Mouse (Mus musculus): ENCODE results near the gene Nnat. TPM values are rescaled to one million over a fixed set of nuclear protein-coding genes. Genes with fewer than 3 reads are reported as not detected.

Gene Nnat
- polyA plus RNA-seq, 2 experiments, result 299 to 452 TPM

DNA sequence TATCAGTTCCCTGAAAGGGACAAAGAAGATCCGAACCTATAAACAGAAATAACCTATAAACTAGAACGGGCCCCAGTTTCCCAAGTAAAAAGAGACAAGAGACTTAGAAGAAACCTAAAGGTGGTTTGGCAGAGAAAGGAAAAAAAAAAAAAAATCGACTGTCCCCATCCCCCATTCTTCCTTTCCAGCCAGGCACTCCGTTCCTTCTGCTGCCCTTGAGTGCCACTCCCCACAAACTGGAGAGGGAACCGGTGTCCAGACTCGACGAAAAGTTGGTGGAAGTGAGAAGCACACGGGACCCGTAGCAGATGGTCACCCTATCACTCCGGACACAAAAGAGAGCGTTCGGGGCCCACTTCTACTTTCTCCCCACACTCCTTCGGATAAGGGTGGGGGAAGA, 5.6 kb downstream of the Nnat start:
- Histone ChIP-seq H3K4me1 (ENCODE audit: control insufficient read depth, insufficient read depth, low read length) (peaks cover 11% of the 10 kb centered on the region), H3K27ac (replicated peaks; ENCODE audit: low read depth, low read length) (peak overlapping the region; percentile 91; the same call in 1 of the 2 replicates), H3K4me3 (replicated peaks; ENCODE audit: low read length) (peak overlapping the region; percentile 97), H3K9me3 (ENCODE audit: control insufficient read depth, low read length) (peaks cover 25% of the 10 kb centered on the region), H3K9ac (ENCODE audit: low read depth, low read length, severe bottlenecking) (peak overlapping the region; percentile 86), H3K4me2 (replicated peaks; ENCODE audit: low read depth, low read length, severe bottlenecking) (peak overlapping the region; percentile 79), H3K27me3 (ENCODE audit: control insufficient read depth, insufficient read depth, low read length) (no peaks in the 10 kb centered on the region), H3K36me3 (ENCODE audit: control insufficient read depth, insufficient read depth, low read length) (peaks cover 18% of the 10 kb centered on the region)
- ATAC-seq (ENCODE audit: low FRiP score, low read depth), result no peak
- no peak for TF ChIP-seq POLR2A (IDR thresholded peaks at IDR 0.05; ENCODE audit: borderline replicate concordance, extremely low read depth, insufficient read depth, insufficient read length)
- DNase-seq (ENCODE audit: low spot score), result no peak
- 3% methylated on average over 13 of the region's 13 CpGs for WGBS

DNA sequence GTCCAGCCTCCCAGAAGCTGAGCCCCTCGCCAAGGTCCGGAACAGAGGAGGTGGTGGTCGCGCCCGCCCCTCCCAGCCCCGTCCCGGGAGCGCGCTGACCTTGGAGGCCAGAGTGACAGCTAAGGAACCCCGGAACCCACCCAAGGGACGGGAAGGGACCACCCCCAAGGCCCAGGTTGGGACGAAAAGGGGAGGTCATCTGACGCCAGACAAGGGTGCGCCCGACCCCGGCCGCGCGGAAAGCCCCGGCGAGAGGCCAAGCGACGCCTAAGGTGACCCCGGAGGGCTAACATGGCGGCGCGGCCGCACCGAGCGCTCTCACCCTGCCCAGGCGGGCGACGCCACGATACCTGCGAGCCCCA, 6.0 kb downstream of the Nnat start:
- Histone ChIP-seq H3K36me3 (ENCODE audit: control insufficient read depth, insufficient read depth, low read length) (peaks cover 18% of the 10 kb centered on the region), H3K9ac (ENCODE audit: low read depth, low read length, severe bottlenecking) (peak overlapping the region; percentile 86), H3K9me3 (ENCODE audit: control insufficient read depth, low read length) (peaks cover 25% of the 10 kb centered on the region), H3K27me3 (ENCODE audit: control insufficient read depth, insufficient read depth, low read length) (no peaks in the 10 kb centered on the region), H3K27ac (replicated peaks; ENCODE audit: low read depth, low read length) (peak overlapping the region; percentile 91), H3K4me2 (replicated peaks; ENCODE audit: low read depth, low read length, severe bottlenecking) (peak overlapping the region; percentile 79), H3K4me3 (replicated peaks; ENCODE audit: low read length) (peak overlapping the region; percentile 97), H3K4me1 (ENCODE audit: control insufficient read depth, insufficient read depth, low read length) (peaks cover 11% of the 10 kb centered on the region)
- DNase-seq (ENCODE audit: low spot score) (no peak), ATAC-seq (ENCODE audit: low FRiP score, low read depth) (peak; percentile 13; the same call in 1 of the 2 replicates)
- TF ChIP-seq POLR2A (IDR thresholded peaks at IDR 0.05; ENCODE audit: borderline replicate concordance, extremely low read depth, insufficient read depth, insufficient read length), result no peak
- 0% methylated on average over 21 of the region's 35 CpGs for WGBS

DNA sequence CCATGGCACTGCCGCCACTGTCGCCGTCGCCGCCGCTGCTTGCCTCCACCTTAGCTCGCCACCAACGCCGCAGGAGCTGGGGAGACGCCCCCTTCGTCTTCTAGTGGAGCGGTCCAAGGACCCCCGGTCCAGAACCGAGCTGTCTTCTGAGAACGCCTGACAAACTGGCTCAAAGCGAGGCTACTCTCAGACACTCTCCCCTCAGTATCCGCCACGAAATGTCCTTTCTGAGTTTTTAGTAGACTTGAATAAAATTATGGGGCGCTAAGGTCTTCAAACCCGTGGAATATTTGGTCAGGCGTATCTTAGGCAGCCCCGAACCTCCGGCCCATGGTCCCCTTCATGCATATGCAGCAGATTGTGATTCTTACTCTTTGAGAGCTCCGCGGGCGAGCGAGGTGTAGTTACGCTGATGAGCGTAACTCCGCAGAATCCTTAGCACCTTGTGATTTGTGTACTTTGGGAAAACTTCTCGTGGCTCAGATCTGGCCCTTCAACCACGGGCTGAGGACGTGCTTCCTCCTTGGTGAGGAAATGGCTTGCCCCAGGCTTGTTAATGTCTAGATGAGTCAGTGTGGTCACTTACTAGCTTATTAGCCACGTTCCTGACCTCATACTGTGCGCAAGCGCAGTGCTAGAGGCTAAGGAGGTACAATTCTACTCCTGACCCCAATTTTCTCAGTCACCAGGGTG, 6.5 kb downstream of the Nnat start:
- Histone ChIP-seq H3K4me2 (replicated peaks; ENCODE audit: low read depth, low read length, severe bottlenecking) (peak overlapping the region; percentile 79), H3K4me1 (ENCODE audit: control insufficient read depth, insufficient read depth, low read length) (peaks cover 11% of the 10 kb centered on the region), H3K27me3 (ENCODE audit: control insufficient read depth, insufficient read depth, low read length) (no peaks in the 10 kb centered on the region), H3K9ac (ENCODE audit: low read depth, low read length, severe bottlenecking) (peak overlapping the region; percentile 86), H3K36me3 (ENCODE audit: control insufficient read depth, insufficient read depth, low read length) (peaks cover 13% of the 10 kb centered on the region), H3K9me3 (ENCODE audit: control insufficient read depth, low read length) (peaks cover 20% of the 10 kb centered on the region), H3K27ac (replicated peaks; ENCODE audit: low read depth, low read length) (peak overlapping the region; percentile 91), H3K4me3 (replicated peaks; ENCODE audit: low read length) (peak overlapping the region; percentile 97)
- DNase-seq (ENCODE audit: low spot score), result peak; percentile 88
- TF ChIP-seq POLR2A (IDR thresholded peaks at IDR 0.05; ENCODE audit: borderline replicate concordance, extremely low read depth, insufficient read depth, insufficient read length), result peak; percentile 96; the same call in 1 of the 2 replicates
- ATAC-seq (ENCODE audit: low FRiP score, low read depth), result peak; percentile 86
- WGBS, result under 1% methylated on average over 36 of the region's 36 CpGs

DNA sequence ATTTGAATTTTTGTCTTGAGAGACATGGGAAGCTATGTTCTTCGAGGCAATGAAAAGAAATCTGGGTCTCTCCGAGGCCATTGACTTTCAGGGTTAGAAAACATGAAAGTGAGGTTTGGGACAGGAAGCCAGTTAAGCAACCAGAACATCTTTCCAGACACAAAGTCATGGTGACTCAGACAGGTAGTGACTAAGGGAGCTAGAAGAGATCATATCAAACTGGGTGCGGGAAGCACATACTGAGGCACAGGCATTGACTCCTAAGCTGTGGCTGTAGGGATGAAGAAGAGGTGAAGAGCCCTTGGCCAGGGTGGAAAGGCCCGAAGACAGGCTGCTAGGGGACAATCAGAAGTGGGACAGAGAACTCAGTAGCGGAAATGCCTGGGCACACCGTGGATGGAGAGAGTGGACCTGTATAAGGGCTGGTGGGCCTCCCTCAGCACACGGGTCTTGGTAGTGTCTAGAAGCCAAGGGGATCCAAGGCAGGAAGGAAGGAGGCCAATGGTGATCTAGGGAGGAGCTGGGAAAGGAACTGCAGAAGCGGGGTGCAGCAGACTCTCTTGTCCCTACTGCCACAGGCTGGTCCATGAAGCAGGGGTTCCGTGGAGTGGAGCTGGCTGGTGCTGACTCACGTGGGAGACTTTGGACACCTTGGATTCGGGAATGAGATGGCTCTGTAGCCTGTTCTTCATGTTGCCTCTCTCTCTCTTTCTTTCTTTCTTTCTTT, 7.5 kb downstream of the Nnat start:
- Histone ChIP-seq H3K9me3 (ENCODE audit: control insufficient read depth, low read length) (0 out of 2 replicates have a peak, but pooled peaks cover 13% of the 10 kb centered on the region), H3K27me3 (ENCODE audit: control insufficient read depth, insufficient read depth, low read length) (no peaks in the 10 kb centered on the region), H3K4me2 (replicated peaks; ENCODE audit: low read depth, low read length, severe bottlenecking) (peak overlapping the region; percentile 79), H3K4me3 (replicated peaks; ENCODE audit: low read length) (peak overlapping the region; percentile 97), H3K4me1 (ENCODE audit: control insufficient read depth, insufficient read depth, low read length) (peaks cover 11% of the 10 kb centered on the region), H3K27ac (replicated peaks; ENCODE audit: low read depth, low read length) (0 out of 2 replicates have a peak overlapping the region, but pooled peaks have one; percentile 91), H3K36me3 (ENCODE audit: control insufficient read depth, insufficient read depth, low read length) (0 out of 2 replicates have a peak, but pooled peaks cover 9% of the 10 kb centered on the region), H3K9ac (ENCODE audit: low read depth, low read length, severe bottlenecking) (peak overlapping the region; percentile 86; the same call in 1 of the 2 replicates)
- 85% methylated on average over 11 of the region's 11 CpGs for WGBS
- no peak for TF ChIP-seq POLR2A (IDR thresholded peaks at IDR 0.05; ENCODE audit: borderline replicate concordance, extremely low read depth, insufficient read depth, insufficient read length)
- ATAC-seq (ENCODE audit: low FRiP score, low read depth), result no peak
- DNase-seq (ENCODE audit: low spot score), result no peak

DNA sequence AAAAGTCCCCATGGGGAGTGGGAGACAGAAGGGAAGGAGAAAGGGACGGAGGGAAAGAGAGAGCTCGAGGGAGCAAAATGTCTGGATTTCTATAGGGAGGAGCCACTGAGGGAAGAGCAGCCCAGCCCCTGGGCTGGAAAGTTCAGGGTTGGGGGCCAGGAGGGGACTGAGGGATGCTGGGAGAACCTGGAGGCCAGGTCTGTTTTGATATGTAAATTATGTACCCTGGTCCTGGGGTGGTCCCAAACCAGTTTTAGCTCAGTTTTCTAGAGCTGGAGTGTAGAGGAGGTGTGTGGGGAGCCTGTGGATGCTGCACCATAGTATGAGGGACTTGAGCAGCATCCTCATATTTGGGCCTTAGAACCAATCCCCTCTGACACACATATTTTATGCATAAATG, 9.0 kb downstream of the Nnat start:
- no peaks in the 10 kb centered on the region for H3K9me3 ChIP-seq (ENCODE audit: control insufficient read depth, low read length)
- peaks cover 11% of the 10 kb centered on the region for H3K4me1 ChIP-seq (ENCODE audit: control insufficient read depth, insufficient read depth, low read length)
- H3K4me3 ChIP-seq (replicated peaks; ENCODE audit: low read length), result no peak overlapping the region
- no peak for DNase-seq (ENCODE audit: low spot score)
- no peak overlapping the region for H3K27ac ChIP-seq (replicated peaks; ENCODE audit: low read depth, low read length)
- WGBS, result 41% methylated on average over 2 of the region's 2 CpGs
- ATAC-seq (ENCODE audit: low FRiP score, low read depth), result no peak
- no peak for TF ChIP-seq POLR2A (IDR thresholded peaks at IDR 0.05; ENCODE audit: borderline replicate concordance, extremely low read depth, insufficient read depth, insufficient read length)
- 0 out of 2 replicates have a peak, but pooled peaks cover 2% of the 10 kb centered on the region for H3K36me3 ChIP-seq (ENCODE audit: control insufficient read depth, insufficient read depth, low read length)
- no peaks in the 10 kb centered on the region for H3K27me3 ChIP-seq (ENCODE audit: control insufficient read depth, insufficient read depth, low read length)
- no peak overlapping the region for H3K4me2 ChIP-seq (replicated peaks; ENCODE audit: low read depth, low read length, severe bottlenecking)
- no peak overlapping the region for H3K9ac ChIP-seq (ENCODE audit: low read depth, low read length, severe bottlenecking)

Data from limb, embryonic 14.5 days (tissue).